Mouse (Mus musculus): ENCODE results near the gene Lingo1. TPM values are rescaled to one million over a fixed set of nuclear protein-coding genes. Genes with fewer than 3 reads are reported as not detected.

Lingo1 gene
- polyA plus RNA-seq, 1 experiment from 2014 or later, result 1.3 TPM

DNA sequence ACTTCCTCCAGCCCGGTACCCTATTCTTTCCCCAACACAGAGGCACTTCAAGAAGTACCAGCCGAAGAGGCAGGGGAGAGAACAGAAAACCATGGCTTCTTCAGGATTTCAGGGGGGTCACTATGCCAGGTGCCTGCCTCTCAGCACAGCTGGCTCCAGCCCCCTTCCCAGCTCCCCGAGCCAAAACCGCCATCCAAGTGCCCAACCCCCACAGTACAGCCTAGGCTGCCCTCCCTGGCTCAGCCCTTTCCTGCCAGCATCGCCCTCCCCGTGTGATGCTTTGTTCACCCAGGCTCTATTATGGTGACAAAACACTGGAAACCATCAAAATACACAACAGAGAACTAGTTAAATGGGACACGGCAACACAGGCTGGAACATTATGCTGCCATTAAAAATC, 22.6 kb downstream of the Lingo1 start:
- no peak overlapping the region for H3K9ac ChIP-seq (replicated peaks; ENCODE audit: low read depth)
- ATAC-seq (no peak), DNase-seq (ENCODE audit: low spot score) (no peak)
- no peak overlapping the region for H3K27ac ChIP-seq (ENCODE audit: low read length)
- no peaks in the 10 kb centered on the region for H3K4me1 ChIP-seq (ENCODE audit: insufficient read depth, low read depth, low read length)
- no peak overlapping the region for H3K4me3 ChIP-seq (ENCODE audit: low read depth, low read length)
- TF ChIP-seq EP300 (IDR thresholded peaks at IDR 0.05), result no peak
- no peak for TF ChIP-seq CTCF (IDR thresholded peaks at IDR 0.05)
- WGBS, result 82% methylated on average over 7 of the region's 7 CpGs
- no peaks in the 10 kb centered on the region for H3K27me3 ChIP-seq (replicated peaks; ENCODE audit: insufficient read depth, low read length)
- no peak overlapping the region for H3K4me2 ChIP-seq (replicated peaks; ENCODE audit: low read depth, low read length)
- H3K9me3 ChIP-seq (ENCODE audit: low read length), result no peaks in the 10 kb centered on the region
- H3K36me3 ChIP-seq (ENCODE audit: insufficient read depth, low read length), result no peaks in the 10 kb centered on the region

- Histone ChIP-seq H3K4me3 (ENCODE audit: low read depth, low read length) (no peak overlapping the region), H3K9ac (replicated peaks; ENCODE audit: low read depth) (no peak overlapping the region), H3K9me3 (ENCODE audit: low read length) (no peaks in the 10 kb centered on the region), H3K4me2 (replicated peaks; ENCODE audit: low read depth, low read length) (peak overlapping the region; percentile 9; the same call in 1 of the 2 replicates), H3K27ac (ENCODE audit: low read length) (peak overlapping the region; percentile 70), H3K4me1 (ENCODE audit: insufficient read depth, low read depth, low read length) (0 out of 2 replicates have a peak, but pooled peaks cover 2% of the 10 kb centered on the region), H3K27me3 (replicated peaks; ENCODE audit: insufficient read depth, low read length) (no peaks in the 10 kb centered on the region), H3K36me3 (ENCODE audit: insufficient read depth, low read length) (no peaks in the 10 kb centered on the region)
- ATAC-seq (peak; percentile 84), DNase-seq (ENCODE audit: low spot score) (peak; percentile 84)
- WGBS, result 50% methylated on average over 9 of the region's 9 CpGs
- no peak for TF ChIP-seq EP300 (IDR thresholded peaks at IDR 0.05)
- no peak for TF ChIP-seq CTCF (IDR thresholded peaks at IDR 0.05)
These were observed 28.6 kb downstream of the Lingo1 start for GRCm38 (mm10) chr9:56767653-56768136.

- ATAC-seq, result peak; percentile 92
- peak overlapping the region; percentile 70 for H3K27ac ChIP-seq (ENCODE audit: low read length)
- H3K36me3 ChIP-seq (ENCODE audit: insufficient read depth, low read length), result no peaks in the 10 kb centered on the region
- no peak overlapping the region for H3K9ac ChIP-seq (replicated peaks; ENCODE audit: low read depth)
- 0 out of 2 replicates have a peak, but pooled peaks cover 2% of the 10 kb centered on the region for H3K4me1 ChIP-seq (ENCODE audit: insufficient read depth, low read depth, low read length)
- H3K9me3 ChIP-seq (ENCODE audit: low read length), result no peaks in the 10 kb centered on the region
- TF ChIP-seq EP300 (IDR thresholded peaks at IDR 0.05), result peak; percentile 57
- TF ChIP-seq CTCF (IDR thresholded peaks at IDR 0.05), result no peak
- peak; percentile 89 for DNase-seq (ENCODE audit: low spot score)
- WGBS, result 26% methylated on average over 11 of the region's 11 CpGs
- H3K4me2 ChIP-seq (replicated peaks; ENCODE audit: low read depth, low read length), result no peak overlapping the region; the same call in 1 of the 2 replicates
- H3K4me3 ChIP-seq (ENCODE audit: low read depth, low read length), result no peak overlapping the region
- no peaks in the 10 kb centered on the region for H3K27me3 ChIP-seq (replicated peaks; ENCODE audit: insufficient read depth, low read length)
These were observed 29.5 kb downstream of the Lingo1 start for GRCm38 (mm10) chr9:56766629-56767357.

DNA sequence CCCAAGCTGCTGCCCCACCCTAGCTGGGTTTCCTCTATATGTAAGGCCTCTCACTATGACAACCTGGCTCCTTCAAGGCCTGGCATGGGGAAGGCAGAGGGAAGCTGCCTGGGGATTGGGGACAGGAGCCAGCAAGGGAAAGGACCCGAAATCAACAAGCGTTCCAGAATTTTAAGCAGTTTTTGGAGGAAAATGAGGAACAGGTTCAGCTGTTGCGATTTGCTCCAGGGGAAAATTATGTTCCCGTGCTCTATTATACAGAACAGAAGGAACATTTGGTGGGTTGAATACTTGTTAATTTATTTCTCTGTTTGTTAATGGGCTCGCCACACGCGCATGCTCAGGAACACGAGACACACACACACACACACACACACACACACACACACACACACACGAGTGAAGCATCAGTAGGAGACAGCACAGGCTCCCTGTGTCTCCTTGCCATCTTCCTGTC, 34.1 kb downstream of the Lingo1 start:
- Histone ChIP-seq H3K27me3 (replicated peaks; ENCODE audit: insufficient read depth, low read length) (no peaks in the 10 kb centered on the region), H3K9ac (replicated peaks; ENCODE audit: low read depth) (no peak overlapping the region), H3K36me3 (ENCODE audit: insufficient read depth, low read length) (no peaks in the 10 kb centered on the region), H3K4me1 (ENCODE audit: insufficient read depth, low read depth, low read length) (no peaks in the 10 kb centered on the region; the same call in 1 of the 2 replicates), H3K27ac (ENCODE audit: low read length) (no peak overlapping the region), H3K4me2 (replicated peaks; ENCODE audit: low read depth, low read length) (no peak overlapping the region), H3K4me3 (ENCODE audit: low read depth, low read length) (no peak overlapping the region), H3K9me3 (ENCODE audit: low read length) (no peaks in the 10 kb centered on the region)
- WGBS, result 84% methylated on average over 9 of the region's 9 CpGs
- DNase-seq (ENCODE audit: low spot score) (no peak), ATAC-seq (no peak)
- TF ChIP-seq EP300 (IDR thresholded peaks at IDR 0.05) (no peak), CTCF (IDR thresholded peaks at IDR 0.05) (no peak)

- H3K4me1 ChIP-seq (ENCODE audit: insufficient read depth, low read depth, low read length), result no peaks in the 10 kb centered on the region; the same call in 1 of the 2 replicates
- no peaks in the 10 kb centered on the region for H3K36me3 ChIP-seq (ENCODE audit: insufficient read depth, low read length)
- ATAC-seq (0 out of 2 replicates have a peak, but pooled peaks have one; percentile 30), DNase-seq (ENCODE audit: low spot score) (no peak)
- H3K4me3 ChIP-seq (ENCODE audit: low read depth, low read length), result no peak overlapping the region
- H3K9me3 ChIP-seq (ENCODE audit: low read length), result no peaks in the 10 kb centered on the region
- H3K27ac ChIP-seq (ENCODE audit: low read length), result no peak overlapping the region
- no peaks in the 10 kb centered on the region for H3K27me3 ChIP-seq (replicated peaks; ENCODE audit: insufficient read depth, low read length)
- H3K9ac ChIP-seq (replicated peaks; ENCODE audit: low read depth), result no peak overlapping the region
- no peak for TF ChIP-seq CTCF (IDR thresholded peaks at IDR 0.05)
- TF ChIP-seq EP300 (IDR thresholded peaks at IDR 0.05), result no peak
- 39% methylated on average over 11 of the region's 11 CpGs for WGBS
- no peak overlapping the region for H3K4me2 ChIP-seq (replicated peaks; ENCODE audit: low read depth, low read length)
These were observed 38.5 kb downstream of the Lingo1 start for GRCm38 (mm10) chr9:56757791-56758190.

GRCm38 (mm10) chr9:56755119-56755518, 41.1 kb downstream of the Lingo1 start:
- H3K27ac ChIP-seq (ENCODE audit: low read length), result no peak overlapping the region
- H3K9me3 ChIP-seq (ENCODE audit: low read length), result no peaks in the 10 kb centered on the region
- no peaks in the 10 kb centered on the region for H3K27me3 ChIP-seq (replicated peaks; ENCODE audit: insufficient read depth, low read length)
- ATAC-seq (no peak), DNase-seq (ENCODE audit: low spot score) (no peak)
- TF ChIP-seq EP300 (IDR thresholded peaks at IDR 0.05) (no peak), CTCF (IDR thresholded peaks at IDR 0.05) (no peak)
- H3K4me2 ChIP-seq (replicated peaks; ENCODE audit: low read depth, low read length), result no peak overlapping the region
- no peak overlapping the region for H3K9ac ChIP-seq (replicated peaks; ENCODE audit: low read depth)
- no peaks in the 10 kb centered on the region for H3K4me1 ChIP-seq (ENCODE audit: insufficient read depth, low read depth, low read length)
- 88% methylated on average over 5 of the region's 5 CpGs for WGBS
- H3K36me3 ChIP-seq (ENCODE audit: insufficient read depth, low read length), result no peaks in the 10 kb centered on the region
- no peak overlapping the region for H3K4me3 ChIP-seq (ENCODE audit: low read depth, low read length)
